Mouse (Mus musculus) cerebellum, adult 9-11 months (tissue): ENCODE data around the gene Cfap45.

Experiments used
- DNase-seq: peaks from one replicate; pipeline ENCODE4 v3.0.0; 2022

Gene Cfap45

GRCm38 (mm10) chr1:172520576-172521440, at the start of gene Cfap45:
Gene Cfap45 (plus strand): TSS chr1:172520801.
- DNase-seq: no peak

GRCm38 (mm10) chr1:172472909-172473308, 47.7 kb upstream of the Cfap45 start:
- no peak for DNase-seq

GRCm38 (mm10) chr1:172474196-172474595, 46.4 kb upstream of the Cfap45 start:
- DNase-seq: no peak

- DNase-seq: no peak
Measured at GRCm38 (mm10) chr1:172475054-172475741, 45.4 kb upstream of the Cfap45 start, which contains the start of gene Slamf9. Gene Slamf9 (plus strand): TSS chr1:172475358.

GRCm38 (mm10) chr1:172478020-172478419, 42.6 kb upstream of the Cfap45 start:
- no peak for DNase-seq

- no peak for DNase-seq
Measured at GRCm38 (mm10) chr1:172480376-172480775, 40.2 kb upstream of the Cfap45 start.

- no peak for DNase-seq
Measured at GRCm38 (mm10) chr1:172481111-172481510, 39.5 kb upstream of the Cfap45 start.

GRCm38 (mm10) chr1:172481540-172482280, 38.9 kb upstream of the Cfap45 start, which contains the start of gene Igsf9:
Gene Igsf9 (plus strand): TSS chr1:172481788.
- peak; percentile 84 for DNase-seq

GRCm38 (mm10) chr1:172482518-172483360, 37.9 kb upstream of the Cfap45 start:
- DNase-seq: peak; percentile 21

- DNase-seq: no peak
Measured at GRCm38 (mm10) chr1:172483361-172483660, 37.3 kb upstream of the Cfap45 start.

- DNase-seq: no peak
Measured at GRCm38 (mm10) chr1:172484236-172484635, 36.4 kb upstream of the Cfap45 start.

GRCm38 (mm10) chr1:172484671-172485070, 35.9 kb upstream of the Cfap45 start:
- no peak for DNase-seq

- DNase-seq: no peak
Measured at GRCm38 (mm10) chr1:172485821-172486220, 34.8 kb upstream of the Cfap45 start.

- no peak for DNase-seq
Measured at GRCm38 (mm10) chr1:172486236-172486635, 34.4 kb upstream of the Cfap45 start.

- DNase-seq: no peak
Measured at GRCm38 (mm10) chr1:172486651-172487050, 34.0 kb upstream of the Cfap45 start.

- DNase-seq: no peak
Measured at GRCm38 (mm10) chr1:172487859-172488258, 32.7 kb upstream of the Cfap45 start.

GRCm38 (mm10) chr1:172488831-172489230, 31.8 kb upstream of the Cfap45 start:
- no peak for DNase-seq

- no peak for DNase-seq
Measured at GRCm38 (mm10) chr1:172489585-172490250, 30.9 kb upstream of the Cfap45 start.

GRCm38 (mm10) chr1:172490261-172490661, 30.3 kb upstream of the Cfap45 start:
- peak; percentile 75 for DNase-seq

- no peak for DNase-seq
Measured at GRCm38 (mm10) chr1:172492047-172492446, 28.6 kb upstream of the Cfap45 start.

- DNase-seq: no peak
Measured at GRCm38 (mm10) chr1:172493516-172493915, 27.1 kb upstream of the Cfap45 start.

GRCm38 (mm10) chr1:172496030-172496429, 24.6 kb upstream of the Cfap45 start:
- DNase-seq: no peak
